Mouse (Mus musculus): Measurements from ENCODE around the gene Olfr460.
A peak's percentile ranks its signal among the peaks of the same experiment; 100 is the strongest.
"Not testable (repeated sequence)": the region's sequence is repeated elsewhere in the genome, so short reads cannot be mapped to it uniquely, and the experiment has no call there.

Olfr460 gene

DNA sequence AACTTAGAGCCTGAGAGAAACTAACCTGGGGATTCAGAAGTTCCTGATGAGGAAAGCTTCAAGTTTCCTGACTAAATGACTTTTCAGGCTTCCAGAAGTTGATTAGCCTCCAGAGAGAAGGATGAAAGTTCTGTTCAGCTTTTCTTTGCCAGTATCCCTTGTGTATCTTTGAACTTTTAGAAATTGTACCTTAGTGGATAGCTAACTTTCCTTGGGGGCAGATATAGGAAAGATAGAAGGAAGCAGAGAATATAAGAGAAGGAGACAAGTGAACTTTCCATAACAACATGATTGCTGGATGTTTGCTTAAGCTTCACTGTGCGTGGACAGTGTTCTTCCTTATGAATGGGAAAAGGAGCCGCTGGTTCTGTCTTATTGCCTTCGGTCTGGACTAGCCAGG lies at the start of gene Olfr460:
Olfr460 (plus strand) TSS at position 301 of the 400 bp plus-strand sequence.
- DNase-seq: no peak

DNA sequence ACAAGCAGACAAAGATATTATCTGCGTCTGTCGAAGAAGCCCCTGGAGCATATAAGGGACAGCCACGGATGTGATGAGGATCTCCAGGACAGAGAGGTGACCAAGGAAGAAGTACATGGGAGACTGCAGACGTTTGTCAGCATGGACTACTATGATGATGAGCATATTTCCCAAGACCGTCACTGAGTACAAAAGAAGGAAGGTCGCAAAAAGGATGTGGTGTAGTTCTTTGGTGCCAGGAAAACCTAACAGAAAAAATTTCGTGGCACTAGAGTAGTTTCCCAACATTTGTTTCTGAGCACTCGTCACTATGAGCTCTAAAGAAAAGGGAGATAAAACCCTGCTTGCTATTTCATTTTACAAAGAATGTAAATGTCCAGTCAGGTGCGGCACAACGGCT lies 24.6 kb upstream of the Olfr460 start:
- no peak for DNase-seq

DNA sequence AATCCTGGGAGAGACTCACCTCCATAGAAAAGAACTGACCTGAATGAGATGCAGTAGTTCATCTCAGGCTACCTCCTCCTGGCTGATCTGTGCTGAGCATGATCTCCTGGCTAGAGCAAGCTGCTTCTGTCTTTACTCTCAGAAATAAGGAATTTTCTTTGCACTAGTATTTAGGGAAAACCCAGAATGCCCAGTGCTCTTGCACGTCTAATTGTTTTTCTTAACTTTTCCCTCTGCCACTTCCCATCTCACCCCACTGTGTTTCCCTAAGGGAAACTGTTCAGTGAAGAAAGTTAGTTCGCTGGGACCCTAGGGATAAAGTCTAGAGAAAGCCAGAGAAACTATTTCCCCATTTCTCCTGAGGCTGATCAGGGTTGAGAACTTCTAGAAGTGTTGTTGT lies 14.3 kb upstream of the Olfr460 start, which contains the start of gene Olfr461:
Olfr461 (minus strand) TSS at position 101 of the 400 bp plus-strand sequence.
- no peak for DNase-seq

DNA sequence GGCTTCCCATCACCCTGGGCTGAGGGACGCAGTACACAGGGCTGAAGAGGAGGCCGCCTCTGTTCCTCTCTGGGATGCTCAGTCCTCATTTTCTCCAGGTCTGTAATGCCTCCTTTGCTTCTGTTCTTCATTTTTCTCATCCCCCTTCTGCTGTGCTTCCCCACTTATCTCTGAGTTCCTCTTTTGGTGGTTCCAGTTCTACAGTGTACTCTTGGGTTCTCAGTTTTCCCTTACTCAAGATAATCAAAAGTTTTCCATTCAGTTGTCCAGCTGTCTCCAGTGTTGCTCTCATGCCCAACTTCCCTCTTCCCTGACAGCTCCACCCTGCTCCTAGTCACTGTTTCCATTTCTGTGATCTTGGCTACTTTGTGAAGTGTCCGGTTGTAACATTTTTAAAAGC lies 4.3 kb downstream of the Olfr460 start:
- DNase-seq: no peak

DNA sequence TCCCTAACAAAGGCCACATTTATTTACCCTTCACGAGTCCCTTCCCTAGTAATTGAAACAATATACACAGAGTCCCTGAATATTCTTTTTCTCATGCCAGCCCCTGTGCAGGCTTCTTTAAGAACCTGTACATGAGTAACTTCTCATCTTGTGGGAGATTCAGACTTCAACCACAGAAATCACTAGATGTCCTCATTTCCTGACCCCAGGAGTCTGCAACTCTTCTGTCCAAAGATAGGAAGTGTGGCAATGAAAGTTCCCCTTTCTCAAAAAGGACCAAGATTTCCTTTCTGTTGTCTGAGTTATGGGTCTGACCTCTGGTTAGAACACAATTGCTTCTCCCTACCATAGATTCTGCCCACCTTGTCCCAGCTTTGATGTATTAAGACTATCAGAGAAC lies 7.0 kb downstream of the Olfr460 start:
- no peak for DNase-seq

DNA sequence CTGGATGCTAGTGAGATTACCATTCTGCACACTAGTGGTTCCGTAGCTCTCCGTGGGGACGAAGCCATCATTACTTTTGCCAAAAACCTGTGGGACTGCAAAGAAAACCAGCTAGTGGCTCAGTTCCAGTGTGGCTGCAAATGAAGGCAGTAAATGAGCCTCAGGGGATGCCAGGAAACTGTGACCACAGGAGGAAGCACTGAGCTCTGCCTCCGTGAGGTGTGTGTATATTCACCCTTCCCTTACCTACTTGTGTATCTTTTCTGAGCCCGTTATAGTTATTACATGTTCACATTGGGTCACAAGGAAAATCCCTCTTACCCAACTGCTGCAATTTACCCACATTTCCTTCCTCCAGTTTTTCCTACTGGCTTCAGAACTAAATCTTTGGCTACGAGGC lies 15.0 kb downstream of the Olfr460 start:
- no peak for DNase-seq

DNA sequence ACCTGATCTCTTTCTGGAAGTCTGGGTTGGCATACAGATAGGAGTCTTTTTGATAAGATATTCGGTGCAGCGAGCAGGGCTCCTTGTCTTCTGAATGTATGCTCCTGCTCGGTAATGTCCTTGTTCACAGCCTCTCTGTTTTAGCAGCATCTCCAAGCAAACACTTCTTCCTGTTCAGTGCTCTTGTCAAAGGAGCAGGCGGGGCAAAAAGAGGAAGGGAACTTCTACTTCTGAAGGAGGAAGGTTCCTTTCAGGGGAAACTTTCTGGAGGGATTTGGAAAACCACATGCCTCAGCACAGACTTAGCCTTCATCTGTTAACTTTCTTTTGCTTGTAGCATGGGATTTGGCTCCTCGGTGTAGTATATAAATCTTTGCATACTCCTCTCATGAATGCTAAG lies 16.4 kb downstream of the Olfr460 start, which contains the start of gene Clec5a:
Clec5a (minus strand) TSS at position 177 of the 400 bp plus-strand sequence.
- no peak for DNase-seq

DNA sequence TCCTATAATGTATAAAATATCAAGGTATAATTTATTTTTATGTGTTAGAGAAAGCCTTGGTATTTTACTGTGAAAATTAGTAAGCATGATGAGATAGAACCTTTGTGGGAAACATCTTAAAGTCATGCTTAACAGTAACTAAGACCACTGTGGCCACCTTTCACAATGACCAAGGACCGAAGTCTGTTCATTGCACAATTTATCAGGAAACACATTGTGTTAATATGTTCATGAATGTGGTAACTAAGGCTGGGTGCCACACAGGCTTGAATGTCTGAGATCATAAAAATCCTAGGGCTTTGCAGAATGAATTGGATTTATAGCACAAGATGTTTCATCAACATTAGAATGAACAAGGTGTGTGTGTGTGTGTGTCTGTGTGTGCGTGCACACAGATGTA lies 19.1 kb downstream of the Olfr460 start:
- DNase-seq: no peak

DNA sequence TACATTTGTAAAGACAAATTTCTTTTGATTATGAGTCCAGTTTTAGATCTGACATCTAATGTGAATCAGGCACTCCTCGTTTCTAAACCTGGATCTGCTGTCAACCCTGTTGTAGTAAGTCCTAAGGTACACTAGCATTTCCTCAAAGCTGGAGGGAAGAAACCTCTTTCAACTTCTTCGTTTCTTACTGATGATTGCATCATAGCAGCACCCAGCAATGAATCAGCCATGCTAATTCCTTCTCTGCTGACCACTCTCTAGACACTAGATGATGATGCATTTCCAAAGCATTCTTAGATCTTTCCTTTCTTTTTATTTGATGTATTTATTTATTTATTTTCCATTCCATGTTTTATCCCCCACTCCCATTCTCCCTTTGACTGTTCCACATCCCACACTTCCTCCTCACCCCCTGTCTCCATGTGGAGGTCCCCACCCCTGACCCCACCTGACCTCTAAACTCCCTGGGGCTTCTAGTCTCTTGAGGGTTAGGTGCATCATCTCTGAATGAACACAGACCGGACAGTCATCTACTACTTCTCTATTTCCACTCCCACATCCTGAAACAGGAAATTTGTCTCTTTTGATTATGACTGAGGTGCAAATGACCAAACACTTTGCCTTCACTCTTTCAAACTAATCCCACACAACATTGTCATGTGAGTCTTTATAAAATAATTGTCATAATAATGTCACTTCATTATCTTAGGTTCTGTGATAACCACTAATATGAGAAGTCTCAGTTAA lies 25.7 kb downstream of the Olfr460 start:
- DNase-seq: no peak

DNA sequence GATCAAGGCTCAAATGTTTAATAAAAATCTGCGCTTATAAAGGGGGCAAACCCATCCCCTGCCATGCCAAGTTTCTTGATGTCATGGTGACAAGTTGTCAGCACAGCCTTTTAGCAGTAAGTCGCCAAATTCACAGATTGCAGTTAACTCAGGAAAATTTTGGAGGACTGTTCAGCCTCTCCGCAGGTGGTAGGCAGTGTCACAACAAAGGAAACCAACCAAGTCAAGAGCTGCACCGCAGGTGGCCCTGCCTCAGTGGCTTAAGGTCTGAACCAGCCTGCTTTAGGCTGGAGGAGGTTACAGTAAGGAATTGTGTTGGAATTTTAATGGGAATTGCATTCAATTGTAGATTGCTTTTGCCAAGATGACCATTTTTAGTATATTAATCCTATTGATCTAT lies 29.3 kb downstream of the Olfr460 start:
- not testable (repeated sequence) for DNase-seq

DNA sequence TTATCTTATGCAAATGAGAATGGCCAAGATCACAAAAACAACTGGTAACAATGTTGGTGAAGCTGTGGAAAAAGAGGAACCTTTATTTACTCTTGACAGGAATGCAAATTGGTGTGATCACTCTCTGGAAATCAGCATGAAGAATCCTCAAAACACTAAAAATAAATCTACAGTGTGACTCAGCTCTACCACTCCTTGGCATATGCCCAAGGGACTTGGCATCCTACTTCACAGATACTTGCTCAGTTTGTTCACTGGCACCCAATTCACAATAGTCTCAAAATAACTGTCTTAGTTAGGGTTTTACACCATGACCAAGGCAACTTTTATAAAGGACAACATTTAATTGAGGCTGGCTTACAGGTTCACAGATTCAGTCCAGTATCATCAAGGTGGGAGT lies 38.1 kb downstream of the Olfr460 start:
- DNase-seq: no peak

DNA sequence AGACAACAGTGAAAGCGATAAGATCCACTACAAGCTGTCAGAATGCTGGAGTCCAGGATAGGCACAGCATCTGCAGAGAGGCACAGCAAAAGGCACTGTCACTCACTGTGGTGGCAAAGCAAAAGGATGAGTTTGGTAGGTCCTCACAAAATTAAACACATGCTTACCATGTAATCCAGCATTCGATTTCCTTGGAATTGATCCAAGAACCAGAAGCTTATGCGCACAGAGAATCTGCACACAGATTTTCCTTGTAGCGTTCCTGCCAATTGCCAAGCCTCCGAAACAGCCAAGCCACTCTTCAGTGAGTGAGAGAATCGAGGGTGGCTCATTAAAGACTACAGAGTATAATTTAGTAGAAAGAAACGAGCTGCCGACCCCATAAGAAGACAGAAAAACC lies 41.0 kb downstream of the Olfr460 start:
- no peak for DNase-seq

DNA sequence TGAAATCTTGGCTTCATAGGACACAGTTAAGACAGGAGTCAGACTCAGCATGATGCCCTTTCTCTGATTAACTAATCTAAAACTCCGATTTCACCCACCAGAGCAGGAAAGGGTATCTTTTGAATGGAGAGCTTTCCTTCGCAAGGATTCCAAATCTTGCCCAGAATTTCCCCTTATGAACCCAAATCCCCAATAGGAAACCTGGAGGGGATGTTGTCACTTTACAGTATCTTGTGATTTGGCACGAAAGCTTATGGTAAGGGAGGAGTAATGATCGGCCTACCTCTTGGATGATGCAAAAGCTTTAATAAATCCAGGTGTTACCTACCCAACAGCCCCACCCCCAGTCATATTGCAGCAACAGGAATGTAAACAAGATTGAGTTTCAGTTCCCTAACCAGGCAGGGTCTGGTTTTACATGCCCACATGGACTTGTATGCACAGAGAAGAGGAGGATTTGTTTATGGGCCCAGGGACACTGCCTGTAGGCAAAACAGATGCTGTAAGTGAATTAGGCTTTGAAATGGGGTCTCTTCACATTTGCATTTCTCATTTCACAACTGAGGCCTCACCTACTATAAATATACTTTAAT lies 44.1 kb downstream of the Olfr460 start, which contains the start of gene Tas2r138:
Tas2r138 (minus strand) TSS at position 51 of the 593 bp plus-strand sequence.
- DNase-seq: no peak

DNA sequence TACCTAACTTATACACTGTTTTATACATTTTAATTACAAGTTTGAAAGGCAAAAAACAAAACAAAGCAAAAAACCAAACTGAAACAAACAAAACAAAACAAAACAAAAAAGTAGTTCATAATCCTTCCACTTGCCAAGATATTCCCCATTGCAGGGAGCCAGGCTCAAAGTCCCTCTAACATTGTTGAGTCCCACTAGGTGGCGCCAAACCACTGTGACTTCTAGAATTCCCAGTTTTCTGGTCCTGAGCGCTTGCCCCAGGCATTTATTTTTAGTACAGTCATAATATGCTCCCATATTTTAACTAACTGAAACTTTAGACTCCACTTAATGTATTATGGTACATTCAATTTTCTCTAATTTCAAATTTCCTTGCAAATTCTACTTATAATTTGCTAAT lies 48.7 kb downstream of the Olfr460 start:
- DNase-seq: peak; percentile 35

All from thymus, postnatal 14 days (tissue).